8 mouse cellular contexts compared by ENCODE assay signal in the genomic region with DNA sequence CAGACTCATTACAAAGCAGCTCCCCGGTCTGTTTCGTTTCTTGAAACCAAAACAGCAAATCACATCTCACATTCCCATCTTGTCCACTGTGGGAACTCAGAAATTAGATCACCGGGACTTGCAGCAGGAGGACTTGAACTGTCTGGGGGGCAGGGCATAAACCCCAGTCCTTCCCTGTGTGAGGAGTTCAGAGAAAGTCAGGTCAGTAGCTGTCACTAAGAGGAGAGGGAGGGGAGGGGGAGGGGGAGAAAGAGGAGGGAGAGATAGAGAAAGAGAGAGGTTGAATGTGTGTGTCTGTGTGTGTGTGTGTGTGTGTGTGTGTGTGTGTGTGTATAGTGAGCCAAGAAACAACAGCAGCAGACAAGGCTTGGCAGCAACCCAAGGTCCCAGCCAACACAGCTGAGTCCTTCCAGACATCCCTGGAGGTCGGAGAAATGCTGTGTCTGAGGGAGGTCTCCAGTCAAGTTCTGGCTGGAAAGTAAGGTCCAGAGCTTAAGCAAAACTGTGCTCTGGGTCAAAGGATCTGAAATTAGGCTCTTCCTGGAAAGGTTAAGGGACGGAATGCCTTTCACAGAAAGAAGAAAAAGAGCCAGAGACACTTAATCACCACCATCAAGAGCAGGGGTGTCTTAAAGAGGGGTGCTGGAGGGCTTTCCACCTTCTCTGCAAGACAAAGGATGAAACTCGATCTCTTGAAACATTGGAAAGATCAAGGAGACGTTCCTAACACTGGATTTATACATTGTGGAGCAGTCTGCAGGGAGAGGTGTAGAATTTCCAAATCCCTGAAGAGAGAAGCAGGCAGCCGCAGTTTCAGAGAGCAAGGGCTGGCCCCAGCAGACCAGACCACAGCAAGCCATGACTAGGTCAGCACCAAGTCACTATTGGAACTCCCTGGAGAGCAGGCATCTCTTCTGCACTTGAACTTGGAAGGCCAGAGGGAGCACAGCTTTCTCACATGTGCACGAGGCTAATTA. TPM values are rescaled to one million over a fixed set of nuclear protein-coding genes. Genes with fewer than 3 reads are reported as not detected.
DNase-seq lines count a peak whose midpoint lies in the region; ATAC-seq lines count a peak whose summit lies in the region.

No protein-coding gene starts in this region.

- no peaks in the 10 kb centered on the region for H3K27me3 ChIP-seq in hindbrain, embryonic 14.5 days (ENCODE audit: control insufficient read depth, insufficient read depth, low read length)
- H3K27me3 ChIP-seq in liver, embryonic 11.5 days (replicated peaks; ENCODE audit: control insufficient read depth, insufficient read depth, low read length): no peaks in the 10 kb centered on the region

- H3K9me3 ChIP-seq in hindbrain, embryonic 14.5 days (ENCODE audit: control insufficient read depth, low read length): no peaks in the 10 kb centered on the region
- no peaks in the 10 kb centered on the region for H3K9me3 ChIP-seq in liver, embryonic 11.5 days (ENCODE audit: control insufficient read depth, low read length)

- no peaks in the 10 kb centered on the region for H3K36me3 ChIP-seq in hindbrain, embryonic 14.5 days (replicated peaks; ENCODE audit: control insufficient read depth, insufficient read depth)
- no peaks in the 10 kb centered on the region for H3K36me3 ChIP-seq in liver, embryonic 11.5 days (ENCODE audit: control insufficient read depth, insufficient read depth, low read length)

- peak; percentile 77; the same call in 1 of the 2 replicates for ATAC-seq in hindbrain, embryonic 14.5 days (ENCODE audit: low FRiP score)
- peak; percentile 39; the same call in 1 of the 2 replicates for ATAC-seq in liver, embryonic 11.5 days (replicated peaks; ENCODE audit: low FRiP score)
- ATAC-seq in erythroid progenitor cell, adult 5-6 weeks (replicated peaks; ENCODE audit: low FRiP score, poor library complexity, severe bottlenecking): no peak

- peak; percentile 70 for DNase-seq in MN1 (ENCODE audit: low spot score)
- peak; percentile 72 for DNase-seq in adrenal gland, postnatal 25 days
- peak; percentile 51 for DNase-seq in gastrocnemius, adult 18-20 months (ENCODE audit: low spot score)
- peak; percentile 67 for DNase-seq in hindbrain, embryonic 14.5 days (ENCODE audit: low spot score)
- no peak for DNase-seq in liver, embryonic 11.5 days (ENCODE audit: low spot score)
- peak; percentile 57 for DNase-seq in ovary, postnatal 14 days (ENCODE audit: low spot score)
- no peak for DNase-seq in layer of hippocampus, postnatal 25 days (ENCODE audit: extremely low spot score in 1 of 2, low spot score in 1 of 2)

- no peak overlapping the region for H3K4me3 ChIP-seq in hindbrain, embryonic 14.5 days (replicated peaks; ENCODE audit: low read length)
- no peak overlapping the region for H3K4me3 ChIP-seq in liver, embryonic 11.5 days (ENCODE audit: low read depth, low read length)

- no peak overlapping the region for H3K9ac ChIP-seq in hindbrain, embryonic 14.5 days
- no peak overlapping the region for H3K9ac ChIP-seq in liver, embryonic 11.5 days (ENCODE audit: low read depth, low read length)

- WGBS in hindbrain, embryonic 14.5 days: 32% methylated on average over 9 of the region's 9 CpGs
- 45% methylated on average over 9 of the region's 9 CpGs for WGBS in liver, embryonic 11.5 days

- no peak overlapping the region for H3K4me2 ChIP-seq in hindbrain, embryonic 14.5 days (replicated peaks)
- no peak overlapping the region for H3K4me2 ChIP-seq in liver, embryonic 11.5 days

- peak overlapping the region; percentile 47; the same call in 1 of the 2 replicates for H3K27ac ChIP-seq in hindbrain, embryonic 14.5 days
- H3K27ac ChIP-seq in liver, embryonic 11.5 days (ENCODE audit: low read depth, low read length): peak overlapping the region; percentile 53; the same call in 1 of the 2 replicates

- H3K4me1 ChIP-seq in hindbrain, embryonic 14.5 days (replicated peaks; ENCODE audit: control insufficient read depth, insufficient read depth, low read length): peaks cover 10% of the 10 kb centered on the region
- H3K4me1 ChIP-seq in liver, embryonic 11.5 days (replicated peaks; ENCODE audit: control insufficient read depth, insufficient read depth, low read length): no peaks in the 10 kb centered on the region

RNA-seq across cellular contexts. Expression of gene Bach2, which starts 42.4 kb away (rescaled TPM):
- total RNA-seq in adrenal gland, postnatal 25 days (2021): 1.3 and 4.7 TPM in 2 replicates
- total RNA-seq in gastrocnemius, adult 18-20 months (2021): 1 to 10 TPM; 2.6 to 3.4 TPM
- 27.7 and 31.5 TPM in 2 replicates for polyA plus RNA-seq in hindbrain, embryonic 14.5 days (2014; fragmentation: Nextera tagmentation; extraction: Ambion mirVana)
- polyA plus RNA-seq in liver, embryonic 11.5 days (2014; fragmentation: Nextera tagmentation; extraction: Ambion mirVana): 3.7 and 4.8 TPM in 2 replicates
- total RNA-seq in erythroid progenitor cell, adult 5-6 weeks (2015; ENCODE audit: low replicate concordance): 14.4 and 14.7 TPM in 2 replicates
- total RNA-seq in erythroid progenitor cell, adult 5-6 weeks (2017; ENCODE audit: low replicate concordance): 2.1 and 12.8 TPM in 2 replicates
- 10 to 100 TPM in 1 of 2 experiments, 1 to 10 TPM in 1; 9.8 to 17.5 TPM for total RNA-seq in layer of hippocampus, postnatal 25 days (2021)

Comparison
In these comparisons a context has a peak if more than half of its experiments do, and no peak if none do; other contexts are left out.
1. DNase-seq: peak in MN1 (single experiment), adrenal gland, postnatal 25 days (single experiment), gastrocnemius, adult 18-20 months (single experiment), hindbrain, embryonic 14.5 days (single experiment) and ovary, postnatal 14 days (single experiment); none in liver, embryonic 11.5 days (single experiment) and layer of hippocampus, postnatal 25 days (0 of 2).